Mouse (Mus musculus) natural killer cell, adult 2 months (primary cell): ENCODE measurements at regions not wholly inside any gene's neighbourhood (a gene's known extent, or its start where the extent isn't known, plus 50 kb on each side); places are given as distances from the start of the nearest gene placed in this dataset.

Experiments
- DNase-seq, 2 experiments: peaks; one replicate each; pipeline ENCODE4 v3.0.0; 2022; ENCODE audit warnings: low spot score in 2 of 2

GRCm38 (mm10) chr11:31531416-31531815 is 140.3 kb downstream of the Bod1 start:
- DNase-seq: no peak

- DNase-seq: no peak
These were observed 140.8 kb downstream of the Bod1 start for GRCm38 (mm10) chr11:31530851-31531250.

- no peak for DNase-seq
These were observed 142.0 kb downstream of the Bod1 start for GRCm38 (mm10) chr11:31529686-31530085.

GRCm38 (mm10) chr11:31524708-31525107 is 147.0 kb downstream of the Bod1 start:
- DNase-seq: no peak

GRCm38 (mm10) chr11:31524065-31524618 is 147.5 kb downstream of the Bod1 start:
- DNase-seq: no peak

- DNase-seq: no peak
These were observed 149.6 kb downstream of the Bod1 start for GRCm38 (mm10) chr11:31522127-31522526.

GRCm38 (mm10) chr11:31520909-31521308 is 150.8 kb downstream of the Bod1 start:
- DNase-seq: no peak

- DNase-seq: no peak
These were observed 133.5 kb upstream of the Stc2 start for GRCm38 (mm10) chr11:31503239-31503916.

- no peak for DNase-seq
These were observed 115.6 kb upstream of the Stc2 start for GRCm38 (mm10) chr11:31485429-31485828.

- no peak for DNase-seq
These were observed 111.1 kb upstream of the Stc2 start for GRCm38 (mm10) chr11:31481057-31481340.

- DNase-seq: no peak
These were observed 110.6 kb upstream of the Stc2 start for GRCm38 (mm10) chr11:31480225-31481056.

- no peak for DNase-seq
These were observed 107.9 kb upstream of the Stc2 start for GRCm38 (mm10) chr11:31477763-31478162.

GRCm38 (mm10) chr11:31477104-31477503 is 107.2 kb upstream of the Stc2 start:
- DNase-seq: no peak

GRCm38 (mm10) chr11:31473017-31473416 is 103.1 kb upstream of the Stc2 start:
- DNase-seq: no peak

- no peak for DNase-seq
These were observed 101.0 kb upstream of the Stc2 start for GRCm38 (mm10) chr11:31470681-31471414.

GRCm38 (mm10) chr11:31464844-31465243 is 95.0 kb upstream of the Stc2 start:
- DNase-seq: no peak

GRCm38 (mm10) chr11:31462440-31462839 is 92.6 kb upstream of the Stc2 start:
- no peak for DNase-seq

GRCm38 (mm10) chr11:31461824-31462223 is 92.0 kb upstream of the Stc2 start:
- DNase-seq: no peak

GRCm38 (mm10) chr11:31461348-31461747 is 91.5 kb upstream of the Stc2 start:
- no peak for DNase-seq

GRCm38 (mm10) chr11:31427374-31427773 is 57.5 kb upstream of the Stc2 start:
- DNase-seq: no peak
